Mouse (Mus musculus) left cerebral cortex, postnatal 14 days (tissue): ENCODE data around the gene Olfr1359. TPM values are rescaled to one million over a fixed set of nuclear protein-coding genes. Genes with fewer than 3 reads are reported as not detected.
"Not testable (repeated sequence)": the region's sequence is repeated elsewhere in the genome, so short reads cannot be mapped to it uniquely, and the experiment has no call there.

Source experiments
- DNase-seq, 2 experiments: peaks; one replicate each; pipeline ENCODE4 v3.0.0; 2021 to 2022; ENCODE audit warnings: low spot score in 2 of 2, mixed read lengths in 1 of 2
- intact Hi-C: fragments of 180-260 bp; cut with DNase I; formaldehyde crosslinking; loops from one replicate; pipeline ENCODE4 v1.15.1; 2025
- long read RNA-seq, 2 experiments: library from polyadenylated mRNA; stranded (forward); transcript quantifications; one replicate each; pipeline ENCODE4 v2.0.0; 2021
- total RNA-seq, 2 experiments: library from RNA; stranded (reverse); gene quantifications; 2 replicates each; pipeline ENCODE4 v1.2.3; 2021

Olfr1359 gene
- total RNA-seq: not detected
- long read RNA-seq, experiment 1: 0 reads
- long read RNA-seq, experiment 2: 0 reads

- DNase-seq: no peak
- intact Hi-C loops: no loop called here
Observed at GRCm38 (mm10) chr13:21697811-21698210, at the start of gene Olfr1359. Gene Olfr1359, plus strand, starts transcription at chr13:21698111.

- intact Hi-C loops: no loop called here
- DNase-seq: no peak
Observed at GRCm38 (mm10) chr13:21663286-21663685, 34.6 kb upstream of the Olfr1359 start, which contains the start of gene Olfr1361. Gene Olfr1361, minus strand, starts transcription at chr13:21663386.

GRCm38 (mm10) chr13:21677305-21677704, 20.6 kb upstream of the Olfr1359 start, which contains the start of gene Olfr1360:
Gene Olfr1360, minus strand, starts transcription at chr13:21677405.
- intact Hi-C loops: no loop called here
- DNase-seq: no peak

- intact Hi-C loops: no loop called here
- DNase-seq: no peak
Observed at GRCm38 (mm10) chr13:21706669-21707068, 8.8 kb downstream of the Olfr1359 start.

- peak; percentile 89 to 92 for DNase-seq
- intact Hi-C loops: loop anchor here (5.0 to 10.0 kb wide), 4 partner anchors 445 to 1825 kb away; partner anchors contain the start of genes Hist1h2af, Hist1h3g and Hist1h4h
Observed at GRCm38 (mm10) chr13:21710031-21710711, 12.3 kb downstream of the Olfr1359 start.

- intact Hi-C loops: loop anchor here (5.0 to 10.0 kb wide), 4 partner anchors 446 to 1824 kb away; partner anchors contain the start of genes Hist1h2af, Hist1h3g and Hist1h4h
- peak; percentile 83 to 85 for DNase-seq
Observed at GRCm38 (mm10) chr13:21710821-21711525, 13.1 kb downstream of the Olfr1359 start.

GRCm38 (mm10) chr13:21711698-21712097, 13.8 kb downstream of the Olfr1359 start:
- no peak for DNase-seq
- intact Hi-C loops: loop anchor here (5.0 to 10.0 kb wide), 4 partner anchors 447 to 1823 kb away; partner anchors contain the start of genes Hist1h2af, Hist1h3g and Hist1h4h

- peak; percentile 69 to 75 for DNase-seq
- intact Hi-C loops: loop anchor here (2.0 to 10.0 kb wide), 5 partner anchors 18 to 1820 kb away; partner anchors contain the start of genes Hist1h2af, Hist1h3g and Hist1h4h
Observed at GRCm38 (mm10) chr13:21714725-21715124, 16.8 kb downstream of the Olfr1359 start.

- intact Hi-C loops: loop anchor here (2.0 to 10.0 kb wide), 4 partner anchors 18 to 1820 kb away; partner anchors contain the start of genes Hist1h2af, Hist1h3g and Hist1h4h
- peak in 1 of 2 experiments; percentile 15 for DNase-seq
Observed at GRCm38 (mm10) chr13:21715131-21715863, 17.4 kb downstream of the Olfr1359 start.

GRCm38 (mm10) chr13:21715864-21716539, 18.1 kb downstream of the Olfr1359 start, which contains the start of the genes Hist1h2bl and Hist1h2ai:
Gene Hist1h2bl, minus strand, starts transcription at chr13:21716143.
Gene Hist1h2ai, plus strand, starts transcription at chr13:21716422.
- intact Hi-C loops: loop anchor here (2.0 to 10.0 kb wide), 4 partner anchors 17 to 1819 kb away; partner anchors contain the start of genes Hist1h2af, Hist1h3g and Hist1h4h
- DNase-seq: peak; percentile 91 to 96

- DNase-seq: peak in 1 of 2 experiments; percentile 41
- intact Hi-C loops: loop anchor here (10.0 kb wide), 3 partner anchors 452 to 1818 kb away; partner anchors contain the start of genes Hist1h2af, Hist1h3g and Hist1h4h
Observed at GRCm38 (mm10) chr13:21716540-21717391, 18.9 kb downstream of the Olfr1359 start.

GRCm38 (mm10) chr13:21717397-21718357, 19.8 kb downstream of the Olfr1359 start, which contains the start of gene Hist1h3h:
Gene Hist1h3h, plus strand, starts transcription at chr13:21717659.
- DNase-seq: peak; percentile 85 to 91
- intact Hi-C loops: loop anchor here (10.0 kb wide), 3 partner anchors 453 to 1817 kb away; partner anchors contain the start of genes Hist1h2af, Hist1h3g and Hist1h4h

GRCm38 (mm10) chr13:21718381-21719080, 20.6 kb downstream of the Olfr1359 start:
- intact Hi-C loops: loop anchor here (10.0 kb wide), 3 partner anchors 454 to 1816 kb away; partner anchors contain the start of genes Hist1h2af, Hist1h3g and Hist1h4h
- DNase-seq: no peak

- DNase-seq, intact Hi-C loops: not testable (repeated sequence)
Observed at GRCm38 (mm10) chr13:21721107-21721756, 23.3 kb downstream of the Olfr1359 start.
